Comparison of ENCODE assay signal across 22 mouse cellular contexts in the genomic region with DNA sequence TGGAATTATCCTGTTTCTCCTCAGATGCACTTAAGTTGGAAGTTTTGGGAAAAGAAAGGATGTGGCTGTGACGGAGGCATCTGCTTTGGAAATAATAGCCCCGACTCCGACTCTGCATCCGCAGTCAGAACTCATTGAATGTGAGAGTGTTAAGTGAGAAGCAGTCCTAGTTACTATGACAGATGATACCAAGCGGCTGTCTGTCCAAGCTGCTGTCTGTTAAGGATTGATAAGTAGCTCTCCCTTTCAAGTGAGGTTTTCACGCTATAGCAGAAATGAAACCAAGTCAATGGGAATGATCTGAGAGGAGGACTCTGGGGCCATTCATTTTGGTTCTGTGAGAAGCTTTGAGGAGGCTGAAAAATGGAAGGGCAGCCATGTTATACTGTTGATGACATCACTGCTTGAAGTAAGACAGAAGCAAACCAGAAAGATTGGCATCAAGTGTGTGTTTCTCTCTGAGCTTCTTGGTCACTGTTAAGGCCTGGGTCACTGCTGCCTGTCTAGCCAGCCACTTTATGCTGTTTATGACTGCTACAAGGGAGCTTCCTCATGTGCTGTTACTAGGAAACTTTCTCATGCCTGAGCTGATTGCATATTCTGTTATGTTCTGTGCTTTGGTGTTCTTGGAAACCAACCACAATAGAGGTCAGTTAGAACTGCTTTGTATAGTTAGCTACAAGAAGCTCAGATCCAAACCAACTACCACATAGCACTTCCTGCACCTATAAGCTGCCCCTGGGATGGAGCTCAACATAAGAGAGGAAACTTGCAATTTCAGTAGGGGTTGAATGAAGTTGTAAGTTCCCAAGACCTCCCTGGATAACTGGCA. TPM values are rescaled to one million over a fixed set of nuclear protein-coding genes. Genes with fewer than 3 reads are reported as not detected.
DNase-seq lines count a peak whose midpoint lies in the region; ATAC-seq lines count a peak whose summit lies in the region.
"Had no signal": no experiment of that assay in that cellular context is flagged by ENCODE, and none has a peak within 500 bp of the region (broad histone marks: within the 10 kb centered on the region; RNA-seq: fewer than 3 reads in every experiment).

No protein-coding gene starts in this region.

- H3K27ac ChIP-seq in liver, embryonic 16.5 days (ENCODE audit: low read length): no peak overlapping the region
- no peak overlapping the region for H3K27ac ChIP-seq in forebrain, embryonic 15.5 days (replicated peaks)
- no peak overlapping the region for H3K27ac ChIP-seq in heart, embryonic 10.5 days
- H3K27ac ChIP-seq: embryonic facial prominence, embryonic 10.5 days; forebrain, embryonic 10.5 days; hindbrain, embryonic 13.5 days; midbrain, embryonic 15.5 days had no signal

- DNase-seq in thymus, postnatal 0 days (ENCODE audit: low spot score): peak; percentile 39
- no peak for DNase-seq in thymus, postnatal 14 days
- DNase-seq in heart, embryonic 10.5 days (ENCODE audit: low spot score): no peak
- no peak for DNase-seq in adrenal gland, adult (ENCODE audit: inconsistent age in 2 of 2, low spot score in 1 of 2)
- no peak for DNase-seq in ovary, adult 18-20 months (ENCODE audit: low spot score)
- DNase-seq: cerebellum, adult 11 months; cerebellum, postnatal 25 days; kidney, postnatal 25 days; lung, adult 18-20 months; lung, postnatal 36 days; thymus, adult 18-20 months had no signal

- peak; percentile 94 for ATAC-seq in erythroid progenitor cell, adult 5-6 weeks (replicated peaks; ENCODE audit: low FRiP score, poor library complexity, severe bottlenecking)
- ATAC-seq in liver, embryonic 16.5 days (ENCODE audit: low read depth): peak; percentile 60
- ATAC-seq in forebrain, embryonic 15.5 days (replicated peaks): no peak
- ATAC-seq: intestine, postnatal 0 days; midbrain, embryonic 15.5 days had no signal

- H3K4me1 ChIP-seq in liver, embryonic 16.5 days (ENCODE audit: control insufficient read depth, low read depth, low read length): peaks cover 10% of the 10 kb centered on the region
- no peaks in the 10 kb centered on the region for H3K4me1 ChIP-seq in forebrain, embryonic 15.5 days
- H3K4me1 ChIP-seq in heart, embryonic 10.5 days: 0 out of 2 replicates have a peak, but pooled peaks cover 3% of the 10 kb centered on the region
- H3K4me1 ChIP-seq: embryonic facial prominence, embryonic 10.5 days; forebrain, embryonic 10.5 days; hindbrain, embryonic 13.5 days; midbrain, embryonic 15.5 days had no signal

- no peaks in the 10 kb centered on the region for H3K27me3 ChIP-seq in liver, embryonic 16.5 days (ENCODE audit: control insufficient read depth, insufficient read depth, low read depth, low read length)
- H3K27me3 ChIP-seq in forebrain, embryonic 15.5 days: no peaks in the 10 kb centered on the region
- no peaks in the 10 kb centered on the region for H3K27me3 ChIP-seq in heart, embryonic 10.5 days (ENCODE audit: insufficient read depth, poor library complexity, severe bottlenecking)
- H3K27me3 ChIP-seq: hindbrain, embryonic 13.5 days; midbrain, embryonic 15.5 days had no signal

- H3K9me3 ChIP-seq in liver, embryonic 16.5 days (replicated peaks; ENCODE audit: control insufficient read depth, low read length): no peaks in the 10 kb centered on the region
- no peaks in the 10 kb centered on the region for H3K9me3 ChIP-seq in forebrain, embryonic 15.5 days
- H3K9me3 ChIP-seq in heart, embryonic 10.5 days: no peaks in the 10 kb centered on the region
- H3K9me3 ChIP-seq: embryonic facial prominence, embryonic 10.5 days; forebrain, embryonic 10.5 days; G1E; hindbrain, embryonic 13.5 days; midbrain, embryonic 15.5 days had no signal

- H3K4me2 ChIP-seq in liver, embryonic 16.5 days (ENCODE audit: low read depth, low read length): no peak overlapping the region
- no peak overlapping the region for H3K4me2 ChIP-seq in forebrain, embryonic 15.5 days (replicated peaks)
- H3K4me2 ChIP-seq: hindbrain, embryonic 13.5 days; midbrain, embryonic 15.5 days had no signal

- H3K9ac ChIP-seq in liver, embryonic 16.5 days (ENCODE audit: low read depth, low read length): no peak overlapping the region
- H3K9ac ChIP-seq in forebrain, embryonic 15.5 days (replicated peaks): no peak overlapping the region
- H3K9ac ChIP-seq: hindbrain, embryonic 13.5 days; midbrain, embryonic 15.5 days had no signal

- H3K36me3 ChIP-seq in liver, embryonic 16.5 days (ENCODE audit: control insufficient read depth, insufficient read depth): no peaks in the 10 kb centered on the region
- no peaks in the 10 kb centered on the region for H3K36me3 ChIP-seq in forebrain, embryonic 15.5 days
- no peaks in the 10 kb centered on the region for H3K36me3 ChIP-seq in heart, embryonic 10.5 days
- H3K36me3 ChIP-seq: embryonic facial prominence, embryonic 10.5 days; forebrain, embryonic 10.5 days; G1E; hindbrain, embryonic 13.5 days; midbrain, embryonic 15.5 days had no signal

- WGBS in liver, embryonic 16.5 days (ENCODE audit: insufficient replicate concordance): 48% methylated on average over 6 of the region's 6 CpGs
- 88% methylated on average over 6 of the region's 6 CpGs for WGBS in forebrain, embryonic 15.5 days
- 73% methylated on average over 6 of the region's 6 CpGs for WGBS in heart, embryonic 10.5 days

- no peak overlapping the region for H3K4me3 ChIP-seq in liver, embryonic 16.5 days (ENCODE audit: low read depth, low read length)
- H3K4me3 ChIP-seq in forebrain, embryonic 15.5 days: no peak overlapping the region
- no peak overlapping the region for H3K4me3 ChIP-seq in heart, embryonic 10.5 days
- H3K4me3 ChIP-seq: embryonic facial prominence, embryonic 10.5 days; forebrain, embryonic 10.5 days; hindbrain, embryonic 13.5 days; midbrain, embryonic 15.5 days had no signal

RNA-seq across cellular contexts. Expression of a gene that starts 16.3 kb away (rescaled TPM):
- 0.51 and 0.60 TPM in 2 replicates for polyA plus RNA-seq in thymus, postnatal 0 days (2015; fragmentation: Nextera tagmentation; extraction: Ambion mirVana)
- 3.6 TPM in 1 of 2 replicates, not detected in the other for total RNA-seq in erythroid progenitor cell, adult 5-6 weeks (2015; ENCODE audit: low replicate concordance)
- not detected in 2 replicates for total RNA-seq in erythroid progenitor cell, adult 5-6 weeks (2017; ENCODE audit: low replicate concordance)
- 0.15 and 0.18 TPM in 2 replicates for polyA plus RNA-seq in liver, embryonic 16.5 days (2015; fragmentation: Nextera tagmentation; extraction: Ambion mirVana)
- not detected in 2 replicates for polyA plus RNA-seq in forebrain, embryonic 15.5 days (2015; fragmentation: Nextera tagmentation; extraction: Ambion mirVana)
- not detected in 2 replicates for polyA plus RNA-seq in heart, embryonic 10.5 days (2016; fragmentation: Nextera tagmentation; extraction: Ambion mirVana)
- total RNA-seq: adrenal gland, postnatal 4 days; G1E had no signal
- polyA plus RNA-seq: embryonic facial prominence, embryonic 10.5 days; forebrain, embryonic 10.5 days; G1E; heart, embryonic 16.5 days; hindbrain, embryonic 13.5 days; intestine, postnatal 0 days; midbrain, embryonic 15.5 days had no signal

RNA-seq across cellular contexts. Expression of a gene that starts 38.4 kb away (rescaled TPM):
- polyA plus RNA-seq in thymus, postnatal 0 days (2015; fragmentation: Nextera tagmentation; extraction: Ambion mirVana): 47.9 and 70.7 TPM in 2 replicates
- 952 and 1,049 TPM in 2 replicates for total RNA-seq in erythroid progenitor cell, adult 5-6 weeks (2015; ENCODE audit: low replicate concordance)
- total RNA-seq in erythroid progenitor cell, adult 5-6 weeks (2017; ENCODE audit: low replicate concordance): 745 and 1,012 TPM in 2 replicates
- polyA plus RNA-seq in liver, embryonic 16.5 days (2015; fragmentation: Nextera tagmentation; extraction: Ambion mirVana): 23.2 and 28.8 TPM in 2 replicates
- polyA plus RNA-seq in forebrain, embryonic 15.5 days (2015; fragmentation: Nextera tagmentation; extraction: Ambion mirVana): 55.2 and 56.5 TPM in 2 replicates
- 68.6 and 71.9 TPM in 2 replicates for polyA plus RNA-seq in heart, embryonic 10.5 days (2016; fragmentation: Nextera tagmentation; extraction: Ambion mirVana)
